Mouse (Mus musculus): Measurements from ENCODE around the gene Cstl1.

- TF ChIP-seq CTCF (IDR thresholded peaks at IDR 0.05; ENCODE audit: insufficient read depth, low read depth, low read length) (no peak), POLR2A (IDR thresholded peaks at IDR 0.05; ENCODE audit: insufficient read depth, low read depth, low read length) (no peak)
Observed at GRCm38 (mm10) chr2:148712326-148712725, 37.8 kb upstream of the Cstl1 start.
